Mouse (Mus musculus) CH12.LX (cell line): Measurements from ENCODE around the gene Lpar1. TPM values are rescaled to one million over a fixed set of nuclear protein-coding genes. Genes with fewer than 3 reads are reported as not detected.

Experiments
- DNase-seq: peaks from one replicate; pipeline ENCODE4 v3.0.0-alpha.2; 2013; ENCODE audit errors: extremely low read depth
- H3K27ac ChIP-seq: 2 replicates; pipeline ENCODE4 v1.5.1; 2012; ENCODE audit warnings: low read depth, mild to moderate bottlenecking, control low read depth, moderate library complexity; ENCODE audit not compliant: insufficient read depth
- H3K27me3 ChIP-seq: replicated peaks from 2 replicates; pipeline ENCODE3; 2012; ENCODE audit warnings: inconsistent platforms
- H3K36me3 ChIP-seq, 2 experiments: replicated peaks in 1 of 2; 2 replicates each; pipeline versions ENCODE3 to v1.6.1; 2012; ENCODE audit warnings: inconsistent platforms in 1 of 2, low read length in 1 of 2, mild to moderate bottlenecking in 1 of 2, mixed read lengths in 1 of 2, moderate library complexity in 1 of 2; ENCODE audit not compliant: control insufficient read depth in 1 of 2, insufficient read depth in 1 of 2
- H3K4me1 ChIP-seq, 2 experiments: 2 replicates each; pipeline ENCODE4 v1.6.1; 2012; ENCODE audit warnings: inconsistent platforms in 1 of 2, moderate library complexity in 1 of 2; ENCODE audit not compliant: insufficient read depth in 2 of 2, control insufficient read depth in 1 of 2
- H3K4me2 ChIP-seq: 2 replicates; pipeline ENCODE4 v1.6.1; 2012; ENCODE audit warnings: low read depth, mild to moderate bottlenecking, control low read depth; ENCODE audit not compliant: poor library complexity, insufficient read depth, severe bottlenecking
- H3K4me3 ChIP-seq, 3 experiments: fragments of 150-350 bp in 1 of 3; sonication (generic) in 1 of 3; replicated peaks in 1 of 3; 2 replicates each; pipeline versions ENCODE3 to v1.5.1; 2011 to 2012; ENCODE audit warnings: low read depth in 2 of 3, low read length in 2 of 3, mild to moderate bottlenecking in 2 of 3, moderate library complexity in 2 of 3, control low read depth in 1 of 3, improper control_type of control experiment in 1 of 3, inconsistent platforms in 1 of 3, mixed read lengths in 1 of 3; ENCODE audit not compliant: poor library complexity in 1 of 3
- H3K79me2 ChIP-seq: replicated peaks from 2 replicates; pipeline ENCODE4 v1.6.1; 2012; ENCODE audit warnings: mild to moderate bottlenecking, moderate library complexity; ENCODE audit not compliant: control insufficient read depth, poor library complexity, insufficient read depth, severe bottlenecking; ENCODE audit errors: extremely low read depth
- H3K9ac ChIP-seq: 2 replicates; pipeline ENCODE4 v1.6.1; 2012; ENCODE audit warnings: low read depth, mild to moderate bottlenecking, control low read depth, moderate library complexity; ENCODE audit not compliant: insufficient read depth
- H3K9me3 ChIP-seq: replicated peaks from 2 replicates; pipeline ENCODE3; 2012; ENCODE audit warnings: low read length, inconsistent platforms, mixed read lengths
- ELF1 ChIP-seq: IDR thresholded peaks from 2 replicates; pipeline ENCODE4 v1.6.1; 2014; ENCODE audit warnings: low read depth, mild to moderate bottlenecking, inconsistent platforms, low read length, improper control_type of control experiment
- EP300 ChIP-seq: IDR thresholded peaks from 2 replicates; pipeline ENCODE4 v1.6.1; 2011; ENCODE audit warnings: low read length, improper control_type of control experiment
- ETS1 ChIP-seq: conservative IDR thresholded peaks from 2 replicates; pipeline ENCODE4 v1.6.1; 2012; ENCODE audit warnings: low read depth, mild to moderate bottlenecking, inconsistent platforms, low read length, improper control_type of control experiment, moderate library complexity
- GABPA ChIP-seq: IDR thresholded peaks from 2 replicates; pipeline ENCODE4 v1.6.1; 2012; ENCODE audit warnings: low read depth, low read length, improper control_type of control experiment, inconsistent platforms; ENCODE audit not compliant: insufficient replicate concordance
- JUND ChIP-seq: conservative IDR thresholded peaks from 2 replicates; pipeline ENCODE4 v1.6.1; 2011; ENCODE audit warnings: low read depth, low read length, improper control_type of control experiment
- MEF2A ChIP-seq: IDR thresholded peaks from 2 replicates; pipeline ENCODE4 v1.6.1; 2014; ENCODE audit warnings: low read depth, mild to moderate bottlenecking, inconsistent platforms, low read length, improper control_type of control experiment, borderline replicate concordance
- MYC ChIP-seq: IDR thresholded peaks from 2 replicates; pipeline ENCODE4 v1.6.1; 2011; ENCODE audit warnings: low read depth, mild to moderate bottlenecking, improper control_type of control experiment, low read length
- NELFE ChIP-seq: IDR thresholded peaks from 2 replicates; pipeline ENCODE4 v1.6.1; 2011; ENCODE audit warnings: low read depth, low read length, improper control_type of control experiment
- PAX5 ChIP-seq: IDR thresholded peaks from 2 replicates; pipeline ENCODE4 v1.6.1; 2012; ENCODE audit warnings: low read length, inconsistent platforms, mixed read lengths
- POLR2A ChIP-seq: IDR thresholded peaks from 2 replicates; pipeline ENCODE4 v1.6.1; 2011; ENCODE audit warnings: low read depth, mild to moderate bottlenecking, improper control_type of control experiment, low read length
- POLR2AphosphoS2 ChIP-seq: IDR thresholded peaks from 2 replicates; pipeline ENCODE4 v1.6.1; 2011; ENCODE audit warnings: low read depth, low read length, improper control_type of control experiment
- SIN3A ChIP-seq: IDR thresholded peaks from 2 replicates; pipeline ENCODE4 v1.6.1; 2012; ENCODE audit warnings: low read length, improper control_type of control experiment, inconsistent platforms
- SMC3 ChIP-seq: IDR thresholded peaks from 2 replicates; pipeline ENCODE4 v1.6.1; 2011; ENCODE audit warnings: low read depth, low read length, improper control_type of control experiment
- TCF12 ChIP-seq: IDR thresholded peaks from 2 replicates; pipeline ENCODE4 v1.6.1; 2014; ENCODE audit warnings: low read depth, mild to moderate bottlenecking, inconsistent platforms, low read length, improper control_type of control experiment
- UBTF ChIP-seq: IDR thresholded peaks from 2 replicates; pipeline ENCODE4 v1.6.1; 2012; ENCODE audit warnings: low read depth, mild to moderate bottlenecking, inconsistent platforms, low read length, improper control_type of control experiment, moderate library complexity
- USF2 ChIP-seq: conservative IDR thresholded peaks from 2 replicates; pipeline ENCODE4 v1.6.1; 2011; ENCODE audit warnings: low read depth, low read length, improper control_type of control experiment
- ZMIZ1 ChIP-seq: IDR thresholded peaks from 2 replicates; pipeline ENCODE4 v1.6.1; 2012; ENCODE audit warnings: low read depth, mild to moderate bottlenecking, inconsistent platforms, low read length, improper control_type of control experiment
- ZNF384 ChIP-seq: IDR thresholded peaks from 2 replicates; pipeline ENCODE4 v1.6.1; 2012; ENCODE audit warnings: low read depth, low read length, improper control_type of control experiment, inconsistent platforms
- dilution Hi-C: fragments of 300-500 bp; cut with MboI; formaldehyde crosslinking; loops from 2 replicates; pipeline ENCODE4 v1.14.3; 2020; ENCODE audit warnings: low sequenced_read_pairs; ENCODE audit not compliant: extremely low pct_unique_long_range_greater_than_20kb, extremely low pct_ligation_motif_present
- in situ Hi-C: fragments of 300-500 bp; cut with MboI; formaldehyde crosslinking; loops from 3 replicates; pipeline ENCODE4 v1.14.3; 2019; ENCODE audit warnings: low sequenced_read_pairs, low pct_ligation_motif_present, low pct_unique_long_range_greater_than_20kb, mixed read lengths
- polyA plus RNA-seq: library from polyadenylated mRNA; unstranded; fragments of >175 nt; gene quantifications from 2 replicates; pipeline ENCODE4 v1.2.1, GENCODE M21; 2012; ENCODE audit warnings: low read depth; ENCODE audit not compliant: insufficient read length
- total RNA-seq, 2 experiments: library from RNA; depleted of rRNA; stranded (reverse); fragments of 300-350 nt in 1 of 2; fragments of >200 nt in 1 of 2; gene quantifications; 2 replicates each; pipeline ENCODE4 v1.2.3; 2012 to 2014

The Lpar1 gene
- total and polyA plus RNA-seq, 3 experiments, result 0.04 TPM; not detected in 2

- H3K4me3 ChIP-seq, result no peak overlapping the region
- H3K4me2 ChIP-seq, result no peak overlapping the region
- no peak for DNase-seq
- no peaks in the 10 kb centered on the region for H3K9me3 ChIP-seq
- H3K27ac ChIP-seq, result no peak overlapping the region
- dilution Hi-C loops (no loop called here), in situ Hi-C loops (no loop called here)
- H3K9ac ChIP-seq, result no peak overlapping the region
- peaks cover 4 to 19% of the 10 kb centered on the region in 2 experiments for H3K4me1 ChIP-seq
- no peaks in the 10 kb centered on the region for H3K79me2 ChIP-seq
- TF ChIP-seq PAX5 (no peak), JUND (no peak), SIN3A (no peak), UBTF (no peak), ZNF384 (no peak), MYC (no peak), POLR2A (no peak), POLR2AphosphoS2 (no peak), ETS1 (no peak), NELFE (no peak), MEF2A (no peak), ZMIZ1 (no peak), GABPA (no peak), USF2 (no peak)
- H3K36me3 ChIP-seq, result no peaks in the 10 kb centered on the region
- no peaks in the 10 kb centered on the region for H3K27me3 ChIP-seq
These were observed 20.3 kb upstream of the Lpar1 start for GRCm38 (mm10) chr4:58574024-58574423.

GRCm38 (mm10) chr4:58572446-58572845, 18.7 kb upstream of the Lpar1 start:
- in situ Hi-C loops, result no loop called here
- no peak overlapping the region for H3K4me3 ChIP-seq
- H3K36me3 ChIP-seq, result no peaks in the 10 kb centered on the region
- dilution Hi-C loops, result no loop called here
- no peaks in the 10 kb centered on the region for H3K79me2 ChIP-seq
- H3K9me3 ChIP-seq, result no peaks in the 10 kb centered on the region
- no peak overlapping the region for H3K4me2 ChIP-seq
- peaks cover 4 to 9% of the 10 kb centered on the region in 2 experiments for H3K4me1 ChIP-seq
- no peak for DNase-seq
- H3K9ac ChIP-seq, result no peak overlapping the region
- TF ChIP-seq USF2 (no peak), TCF12 (no peak), SMC3 (no peak), ELF1 (no peak), PAX5 (no peak), EP300 (no peak)
- H3K27ac ChIP-seq, result no peak overlapping the region
- no peaks in the 10 kb centered on the region for H3K27me3 ChIP-seq
